Mouse (Mus musculus) macrophage (primary cell): Measurements from ENCODE around the gene Ksr1. TPM values are rescaled to one million over a fixed set of nuclear protein-coding genes. Genes with fewer than 3 reads are reported as not detected.
A peak's percentile ranks its signal among the peaks of the same experiment; 100 is the strongest.

Experiments used
- H3K27ac ChIP-seq: fragments of 350-480 bp; formaldehyde crosslinking; 2 replicates; pipeline ENCODE4 v1.9.0; 2021
- H3K36me3 ChIP-seq: fragments of 350-480 bp; formaldehyde crosslinking; 2 replicates; pipeline ENCODE4 v1.9.0; 2021; ENCODE audit errors: inconsistent target
- H3K4me3 ChIP-seq: fragments of 350-480 bp; formaldehyde crosslinking; 2 replicates; pipeline ENCODE4 v1.9.0; 2021; ENCODE audit errors: inconsistent target
- H3K79me2 ChIP-seq: fragments of 350-480 bp; formaldehyde crosslinking; 2 replicates; pipeline ENCODE4 v1.9.0; 2021; ENCODE audit errors: inconsistent target
- WGBS: methylation state at CpG from one replicate; pipeline ENCODE4 v1.1.7; 2026; ENCODE audit warnings: inconsistent platforms; ENCODE audit not compliant: missing documents; 5-methylcytosine and 5-hydroxymethylcytosine counted together
- polyA plus RNA-seq: library from polyadenylated mRNA; stranded (reverse); fragments of 250-400 nt; gene quantifications from 3 replicates; pipeline ENCODE4 v1.2.4, GENCODE M21; 2018; ENCODE audit warnings: inconsistent platforms

Gene Ksr1
- polyA plus RNA-seq, 1 experiment from 2014 or later, result 2.6 TPM

DNA sequence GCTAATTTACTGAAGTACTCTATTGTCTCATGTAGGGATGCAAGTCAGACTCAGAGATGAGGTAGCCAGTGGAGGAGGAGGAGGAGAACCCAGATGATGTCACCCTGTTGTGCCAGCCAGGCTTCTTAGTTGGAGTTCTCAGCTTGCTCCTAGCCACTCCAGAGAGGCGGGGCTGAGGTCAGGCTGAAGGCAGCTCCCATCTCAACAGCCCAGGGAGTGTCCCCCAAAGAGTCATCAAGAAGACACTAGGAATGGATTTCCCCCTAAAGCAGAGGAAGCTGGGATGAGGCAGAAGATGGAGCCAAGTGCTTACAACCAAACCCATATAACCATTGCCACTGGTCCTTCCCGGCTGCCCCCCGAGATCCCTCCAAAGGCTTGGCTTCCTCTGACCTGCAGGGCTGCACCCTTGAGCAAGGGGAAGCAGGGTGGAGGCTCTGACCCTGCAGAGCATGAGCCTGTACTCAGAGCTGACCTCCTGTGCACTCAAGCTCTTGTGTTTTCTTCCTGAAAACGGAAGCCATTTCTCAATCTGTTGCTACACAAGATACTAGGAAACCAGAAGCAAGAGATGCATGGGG, 58.4 kb downstream of the Ksr1 start:
- Histone ChIP-seq H3K27ac (peak overlapping the region; percentile 41), H3K79me2 (no peaks in the 10 kb centered on the region), H3K36me3 (no peaks in the 10 kb centered on the region), H3K4me3 (no peak overlapping the region)
- 5% methylated on average over 4 of the region's 4 CpGs for WGBS

DNA sequence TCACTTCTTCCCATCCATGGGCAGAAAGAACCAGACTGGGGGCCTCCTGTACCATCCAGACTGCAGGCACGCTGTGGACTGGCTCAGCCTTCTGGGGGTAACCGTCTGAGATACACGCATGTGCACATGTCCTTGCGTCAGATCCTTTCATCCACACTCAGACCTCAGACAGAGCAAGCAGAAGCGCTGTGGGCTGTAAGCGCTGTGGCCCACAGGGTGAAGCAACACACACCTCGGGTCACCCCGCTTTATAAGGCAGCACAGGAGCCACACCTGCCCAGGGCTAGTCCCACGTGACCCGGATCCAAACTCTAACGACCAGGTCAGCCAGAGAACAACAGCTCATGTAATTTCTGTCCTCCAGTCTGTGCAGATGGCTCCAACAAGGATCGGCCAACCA, 59.4 kb downstream of the Ksr1 start:
- Histone ChIP-seq H3K79me2 (no peaks in the 10 kb centered on the region), H3K36me3 (no peaks in the 10 kb centered on the region), H3K27ac (no peak overlapping the region), H3K4me3 (no peak overlapping the region)
- WGBS, result 65% methylated on average over 12 of the region's 12 CpGs

DNA sequence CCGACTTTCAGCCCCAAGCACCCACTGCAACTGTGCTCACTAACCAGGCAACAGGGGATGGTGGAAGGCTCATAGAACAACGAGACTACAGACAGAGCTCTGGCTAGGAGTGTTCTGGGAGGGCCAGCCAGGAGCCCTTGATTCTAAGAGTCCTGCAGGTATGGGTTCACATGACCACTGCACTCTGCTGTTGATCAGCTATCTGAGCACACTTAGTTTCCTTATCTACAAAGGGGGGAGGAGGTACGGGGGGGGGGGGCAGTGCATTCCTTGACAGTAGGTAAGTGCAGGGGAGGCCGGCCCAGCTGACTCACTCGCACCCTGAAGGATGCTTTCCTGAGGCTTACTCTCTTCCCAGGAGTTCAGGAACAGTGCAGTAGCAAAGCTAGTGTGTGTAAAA, 61.1 kb downstream of the Ksr1 start:
- 76% methylated on average over 5 of the region's 5 CpGs for WGBS
- H3K27ac ChIP-seq, result no peak overlapping the region
- H3K36me3 ChIP-seq, result no peaks in the 10 kb centered on the region
- no peaks in the 10 kb centered on the region for H3K79me2 ChIP-seq
- H3K4me3 ChIP-seq, result no peak overlapping the region

- Histone ChIP-seq H3K27ac (no peak overlapping the region), H3K79me2 (no peaks in the 10 kb centered on the region), H3K4me3 (no peak overlapping the region), H3K36me3 (no peaks in the 10 kb centered on the region)
- 61% methylated on average over 11 of the region's 11 CpGs for WGBS
These were observed 63.2 kb downstream of the Ksr1 start for GRCm38 (mm10) chr11:79083018-79083441.

DNA sequence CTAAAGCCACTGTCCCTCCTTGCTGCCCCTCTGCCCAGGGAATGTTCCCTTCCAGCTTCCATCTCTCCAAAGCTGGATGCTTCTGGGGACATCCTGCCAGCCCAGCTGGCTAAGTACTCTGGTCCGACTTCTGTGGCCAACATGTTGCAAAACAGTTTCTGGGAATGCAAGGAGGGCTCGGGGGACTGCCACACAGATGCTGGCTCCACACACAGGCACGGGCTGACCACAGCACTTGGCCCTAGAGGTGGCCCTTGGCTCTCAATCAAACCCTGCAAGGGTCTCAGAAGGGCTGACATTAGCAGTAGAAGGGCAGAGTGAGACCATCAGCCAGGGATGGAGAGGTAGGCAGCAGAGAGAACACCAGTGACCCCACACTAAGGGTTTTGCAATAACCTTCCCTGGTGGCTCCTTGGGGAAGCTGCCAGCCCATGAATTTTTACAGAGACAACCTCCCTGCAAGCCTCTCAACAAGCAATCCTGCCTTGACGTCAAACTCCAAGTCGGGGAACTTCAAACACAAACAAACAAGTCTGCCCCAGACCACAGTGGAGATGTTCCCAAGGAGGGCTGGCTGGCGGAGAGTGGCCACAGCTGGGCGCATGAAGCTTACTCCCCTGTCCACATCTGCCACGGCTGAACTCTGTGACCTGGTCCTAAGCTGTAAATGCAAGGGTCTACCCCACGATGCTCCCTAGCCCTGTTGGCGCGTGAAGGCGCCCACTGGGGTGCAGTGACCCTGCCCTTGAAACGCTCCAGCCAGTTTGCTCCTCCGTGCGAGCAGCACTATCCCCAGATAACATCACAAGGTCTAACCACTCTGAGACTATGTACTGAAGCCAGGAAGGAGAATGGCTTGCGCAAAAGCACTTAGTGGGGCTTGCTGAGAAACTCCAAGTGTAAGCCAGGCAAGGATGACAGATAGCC, 65.0 kb downstream of the Ksr1 start:
- 69% methylated on average over 16 of the region's 16 CpGs for WGBS
- H3K79me2 ChIP-seq, result no peaks in the 10 kb centered on the region
- no peak overlapping the region for H3K27ac ChIP-seq
- H3K4me3 ChIP-seq, result no peak overlapping the region
- no peaks in the 10 kb centered on the region for H3K36me3 ChIP-seq

- Histone ChIP-seq H3K4me3 (no peak overlapping the region), H3K36me3 (no peaks in the 10 kb centered on the region), H3K79me2 (no peaks in the 10 kb centered on the region), H3K27ac (no peak overlapping the region)
- WGBS, result 95% methylated on average over 6 of the region's 6 CpGs
These were observed 66.1 kb downstream of the Ksr1 start for GRCm38 (mm10) chr11:79080081-79080480.

- H3K4me3 ChIP-seq, result no peak overlapping the region
- no peaks in the 10 kb centered on the region for H3K79me2 ChIP-seq
- H3K27ac ChIP-seq, result no peak overlapping the region
- 1% methylated on average over 12 of the region's 12 CpGs for WGBS
- no peaks in the 10 kb centered on the region for H3K36me3 ChIP-seq
These were observed 69.7 kb downstream of the Ksr1 start for GRCm38 (mm10) chr11:79076484-79076883.

DNA sequence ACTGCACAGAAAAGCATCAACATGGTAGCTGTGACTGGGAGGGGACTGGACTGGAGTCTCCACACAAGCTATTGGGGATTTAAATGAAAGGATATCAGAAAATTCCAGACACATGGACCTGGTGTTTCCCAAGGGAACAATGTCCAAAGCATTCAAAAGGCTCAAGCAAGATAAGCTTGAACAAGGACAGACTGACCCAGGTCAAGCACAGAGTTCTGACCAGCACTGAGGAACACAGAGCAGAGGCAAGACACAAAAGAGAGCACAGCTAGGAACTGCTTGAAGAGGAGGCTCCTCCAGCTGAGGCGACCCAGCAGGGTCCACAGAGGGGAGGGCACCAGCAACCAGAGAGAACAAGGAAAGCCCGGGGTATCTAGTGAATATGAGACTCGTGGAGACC, 71.2 kb downstream of the Ksr1 start:
- H3K79me2 ChIP-seq, result no peaks in the 10 kb centered on the region
- no peak overlapping the region for H3K4me3 ChIP-seq
- no peak overlapping the region for H3K27ac ChIP-seq
- 100% methylated on average over 3 of the region's 3 CpGs for WGBS
- H3K36me3 ChIP-seq, result no peaks in the 10 kb centered on the region

DNA sequence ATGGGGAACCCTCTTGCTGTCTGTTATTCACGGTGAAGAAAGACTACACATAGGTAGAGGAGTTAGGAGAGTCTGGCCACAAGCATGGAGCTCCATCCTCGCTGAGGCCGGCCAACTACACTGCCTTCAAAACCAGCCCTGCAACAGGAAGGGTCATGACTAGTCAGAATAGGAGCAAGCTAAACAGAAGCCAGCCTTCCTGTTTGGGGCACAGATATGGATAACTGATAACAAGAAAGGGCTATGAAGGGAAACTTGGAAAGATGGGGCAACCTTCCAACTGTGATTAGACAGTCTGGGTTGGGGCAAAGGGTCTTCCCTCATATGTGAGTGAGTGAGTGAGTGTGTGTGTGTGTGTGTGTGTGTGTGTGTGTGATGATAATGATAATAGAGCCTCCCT, 71.6 kb downstream of the Ksr1 start:
- no peaks in the 10 kb centered on the region for H3K36me3 ChIP-seq
- no peaks in the 10 kb centered on the region for H3K79me2 ChIP-seq
- no peak overlapping the region for H3K4me3 ChIP-seq
- 83% methylated on average over 3 of the region's 3 CpGs for WGBS
- H3K27ac ChIP-seq, result no peak overlapping the region

DNA sequence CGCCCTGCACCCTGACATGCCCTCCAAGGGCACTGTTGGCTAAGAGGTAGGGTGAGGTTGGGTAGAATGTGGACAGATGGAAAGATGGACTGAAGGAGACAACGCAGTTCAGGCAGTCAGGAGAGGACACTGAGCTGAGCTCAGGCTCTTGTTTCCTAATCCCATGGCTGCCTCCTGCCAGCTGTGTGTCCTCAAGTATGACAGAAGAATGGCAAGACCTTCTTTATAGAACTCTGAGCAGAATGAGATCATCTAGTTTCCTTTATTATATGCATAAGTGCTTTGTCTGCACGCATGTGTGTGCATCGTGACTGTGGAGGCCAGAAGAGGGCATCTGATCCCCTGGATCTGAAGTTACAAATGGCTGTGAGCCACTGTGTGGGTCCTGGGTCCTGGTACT, 72.6 kb downstream of the Ksr1 start:
- Histone ChIP-seq H3K79me2 (no peaks in the 10 kb centered on the region), H3K27ac (no peak overlapping the region), H3K4me3 (no peak overlapping the region), H3K36me3 (no peaks in the 10 kb centered on the region)
- 96% methylated on average over 4 of the region's 4 CpGs for WGBS

GRCm38 (mm10) chr11:79072108-79072507, 74.1 kb downstream of the Ksr1 start:
- no peak overlapping the region for H3K27ac ChIP-seq
- WGBS, result 94% methylated on average over 8 of the region's 8 CpGs
- H3K36me3 ChIP-seq, result no peaks in the 10 kb centered on the region

DNA sequence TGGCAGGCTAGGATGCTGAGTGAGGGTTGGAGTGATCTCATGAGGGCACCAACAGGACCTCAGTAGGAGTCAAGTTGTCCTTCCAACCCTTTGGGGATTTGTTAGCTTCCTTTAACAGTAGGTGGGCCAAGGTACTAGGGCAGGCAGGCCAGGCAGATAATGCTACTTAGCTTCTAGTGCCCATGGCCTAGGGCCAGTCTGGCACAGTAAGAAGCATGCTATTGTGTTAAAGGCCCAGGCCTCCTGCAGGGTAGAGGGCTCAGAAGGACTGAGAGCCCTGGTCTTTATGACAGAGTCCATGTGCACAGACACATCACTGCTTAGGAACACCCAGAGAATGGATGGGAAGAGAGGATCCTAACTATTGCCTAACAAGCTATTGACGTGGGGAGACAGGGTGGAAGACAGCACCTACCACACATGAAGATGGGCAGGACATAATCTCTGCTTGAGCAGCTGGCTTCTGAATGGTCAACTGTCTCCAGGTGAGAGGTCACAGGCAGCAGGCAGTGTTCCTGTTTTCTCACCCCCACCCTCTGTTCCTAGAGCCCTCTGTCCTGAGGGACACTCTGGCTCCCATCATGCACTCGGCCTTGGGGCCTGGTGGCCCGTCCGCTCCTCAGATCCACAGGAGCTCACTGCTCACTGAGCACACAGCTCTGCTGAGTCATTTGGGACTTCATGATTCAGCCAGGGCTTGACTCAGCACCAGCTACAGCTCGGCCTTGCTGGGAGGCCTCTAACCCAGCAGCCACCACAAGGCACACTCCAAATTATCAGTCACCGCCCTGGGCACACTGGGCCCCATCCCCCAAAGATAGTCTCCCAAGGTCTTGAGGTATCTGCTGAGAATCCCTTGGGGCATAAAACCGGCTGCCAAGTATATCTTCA, 74.9 kb downstream of the Ksr1 start:
- 66% methylated on average over 6 of the region's 7 CpGs for WGBS
- no peak overlapping the region for H3K4me3 ChIP-seq
- no peak overlapping the region for H3K27ac ChIP-seq
- H3K79me2 ChIP-seq, result no peaks in the 10 kb centered on the region
- no peaks in the 10 kb centered on the region for H3K36me3 ChIP-seq

More at GRCm38 (mm10) chr11:79072108-79072507, 74.1 kb downstream of the Ksr1 start:
- Histone ChIP-seq H3K4me3 (no peak overlapping the region), H3K79me2 (no peaks in the 10 kb centered on the region)

DNA sequence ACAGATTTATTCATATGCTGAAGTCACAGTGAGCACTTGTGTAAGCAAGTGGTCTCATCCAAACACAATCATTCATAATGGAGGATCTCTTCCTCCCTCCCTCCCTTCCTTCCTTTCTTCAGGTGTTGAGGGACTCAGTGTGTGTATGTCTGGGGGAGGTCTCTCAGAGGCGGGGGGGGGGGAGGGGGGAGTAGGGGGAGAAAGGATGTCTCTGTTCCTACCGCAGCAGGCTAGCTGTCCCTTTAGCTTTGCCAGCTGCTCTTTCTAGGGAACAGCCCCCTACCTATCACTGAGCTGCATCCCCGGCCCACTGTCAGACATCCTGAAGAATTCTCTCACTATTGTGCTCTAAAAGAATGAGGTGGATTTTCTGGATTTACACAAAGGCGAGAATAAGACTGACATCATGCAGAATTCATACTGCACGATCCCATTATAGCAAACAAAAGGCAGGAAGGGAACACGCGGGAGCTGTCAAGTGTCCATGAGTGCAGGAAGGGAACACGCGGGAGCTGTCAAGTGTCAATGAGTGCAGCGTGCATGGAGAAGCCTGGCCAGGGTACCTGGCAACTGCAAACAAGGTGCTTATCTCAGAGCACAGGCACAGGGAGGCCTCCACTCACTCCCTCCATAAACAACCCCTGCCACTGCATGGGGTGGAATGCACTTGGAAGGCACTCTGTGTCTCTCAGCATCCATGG, 76.6 kb downstream of the Ksr1 start:
- 95% methylated on average over 10 of the region's 10 CpGs for WGBS
- Histone ChIP-seq H3K4me3 (no peak overlapping the region), H3K36me3 (no peaks in the 10 kb centered on the region), H3K79me2 (no peaks in the 10 kb centered on the region), H3K27ac (no peak overlapping the region)

- Histone ChIP-seq H3K36me3 (no peaks in the 10 kb centered on the region), H3K27ac (no peak overlapping the region), H3K4me3 (no peak overlapping the region), H3K79me2 (no peaks in the 10 kb centered on the region)
- WGBS, result 97% methylated on average over 4 of the region's 4 CpGs
These were observed 79.0 kb downstream of the Ksr1 start for GRCm38 (mm10) chr11:79067172-79067571.
